Mouse (Mus musculus) Patski (cell line): ENCODE measurements at regions not wholly inside any gene's neighbourhood (a gene's known extent, or its start where the extent isn't known, plus 50 kb on each side); places are given as distances from the start of the nearest gene placed in this dataset.

Source experiments
- ATAC-seq: fragments of 100-300 bp; one replicate; pipeline ENCODE4 v1.8.0; 2021
- CTCF ChIA-PET: fragments of 350-600 bp; sonication (Branson Sonifier 250); formaldehyde crosslinking; loops from one replicate; lab custom pipeline; 2022; ENCODE audit warnings: inconsistent platforms; lab: Charles Lee
- POLR2A ChIA-PET: fragments of 350-600 bp; sonication (Branson Sonifier 250); formaldehyde crosslinking; loops from one replicate; lab custom pipeline; 2022; ENCODE audit warnings: antibody characterized with exemption, inconsistent platforms; lab: Charles Lee
- DNase-seq: peaks from one replicate; pipeline ENCODE4 v3.0.0-alpha.2; 2011; ENCODE audit warnings: low read depth, low spot score
- H3K27me3 ChIP-seq: fragments of 371-371 bp; one replicate; pipeline ENCODE4 v1.5.1; 2021
- CTCF ChIP-seq: fragments of 100-300 bp; IDR thresholded peaks from one replicate; pipeline ENCODE4 v1.5.1; 2021
- in situ Hi-C: fragments of 300-500 bp; cut with MboI; formaldehyde crosslinking; loops from 3 replicates; pipeline ENCODE4 v1.11.1; 2018; ENCODE audit warnings: low pct_unique_long_range_greater_than_20kb, mixed read lengths

GRCm38 (mm10) chr3:50887002-50887401 is 337.2 kb upstream of the Noct start:
- DNase-seq = no peak
- ChIA-PET CTCF (interaction anchor here (1.0 kb wide), 1 partner anchor 15 kb away, joined by 3 read pairs; no protein-coding TSS in a partner anchor), POLR2A (no interaction called here)
- H3K27me3 ChIP-seq = peaks cover 7% of the 10 kb centered on the region
- in situ Hi-C loops = no loop called here
- no peak for ATAC-seq
- no peak for TF ChIP-seq CTCF

GRCm38 (mm10) chr3:50888571-50889210 is 335.6 kb upstream of the Noct start:
- TF ChIP-seq CTCF = no peak
- ATAC-seq = no peak
- POLR2A ChIA-PET = no interaction called here
- in situ Hi-C loops = no loop called here
- no peaks in the 10 kb centered on the region for H3K27me3 ChIP-seq
- CTCF ChIA-PET = interaction anchor here (1.3 kb wide), 1 partner anchor 12 kb away, joined by 4 read pairs; no protein-coding TSS in a partner anchor
- DNase-seq = no peak

- H3K27me3 ChIP-seq = no peaks in the 10 kb centered on the region
- in situ Hi-C loops = no loop called here
- no peak for TF ChIP-seq CTCF
- POLR2A ChIA-PET = no interaction called here
- ATAC-seq (no peak), DNase-seq (no peak)
- CTCF ChIA-PET = no interaction called here
These were observed 333.7 kb upstream of the Noct start for GRCm38 (mm10) chr3:50890537-50890936.

DNA sequence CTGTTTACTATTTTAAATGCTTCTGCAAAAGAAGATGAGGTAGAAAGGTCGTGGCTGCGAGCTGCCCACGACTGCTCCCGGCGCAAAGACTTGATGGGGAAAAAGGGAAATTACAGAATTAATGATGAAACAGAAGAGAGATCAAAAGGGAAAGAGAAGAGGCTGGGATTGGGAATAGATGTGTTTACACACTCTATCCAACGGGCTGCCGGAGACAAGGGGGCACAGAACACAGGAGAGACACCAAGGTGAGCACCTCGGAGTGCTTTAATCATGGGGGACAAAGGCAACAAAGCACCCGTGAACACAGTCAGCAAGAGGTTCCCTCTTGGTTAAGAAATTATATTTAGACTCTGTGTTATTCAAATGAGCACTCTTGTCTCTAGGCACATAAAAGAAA is 326.1 kb upstream of the Noct start:
- ChIA-PET POLR2A (no interaction called here), CTCF (no interaction called here)
- DNase-seq = no peak
- in situ Hi-C loops = no loop called here
- ATAC-seq = no peak
- no peak for TF ChIP-seq CTCF
- no peaks in the 10 kb centered on the region for H3K27me3 ChIP-seq

- in situ Hi-C loops = loop anchor here (10.0 kb wide), 1 partner anchor 515 kb away; no protein-coding TSS in a partner anchor
- DNase-seq (no peak), ATAC-seq (no peak)
- H3K27me3 ChIP-seq = no peaks in the 10 kb centered on the region
- CTCF ChIA-PET = no interaction called here
- POLR2A ChIA-PET = no interaction called here
- no peak for TF ChIP-seq CTCF
These were observed 324.4 kb upstream of the Noct start for GRCm38 (mm10) chr3:50899830-50900350.

DNA sequence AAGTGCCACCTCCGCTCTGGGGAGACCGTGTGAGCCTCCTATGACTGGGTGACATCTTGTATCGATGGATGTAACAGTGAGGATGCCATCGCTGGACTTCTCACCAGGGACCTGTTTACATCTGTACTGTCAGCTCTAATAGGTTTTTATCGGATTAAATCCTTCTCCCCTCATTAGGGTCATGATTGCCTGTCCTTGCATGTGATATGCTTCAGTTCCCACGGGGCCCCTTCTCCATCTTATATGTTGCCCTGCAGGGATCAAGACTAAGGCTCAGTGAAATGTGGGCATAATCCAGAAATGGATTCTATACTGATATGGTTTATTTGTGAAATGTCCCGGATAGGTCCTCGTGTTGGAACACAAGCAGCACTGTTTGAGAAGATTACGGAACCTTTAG is 323.7 kb upstream of the Noct start:
- DNase-seq (no peak), ATAC-seq (no peak)
- in situ Hi-C loops = loop anchor here (10.0 kb wide), 1 partner anchor 516 kb away; no protein-coding TSS in a partner anchor
- POLR2A ChIA-PET = no interaction called here
- CTCF ChIA-PET = no interaction called here
- no peak for TF ChIP-seq CTCF
- H3K27me3 ChIP-seq = no peaks in the 10 kb centered on the region

GRCm38 (mm10) chr3:50901321-50901720 is 322.9 kb upstream of the Noct start:
- POLR2A ChIA-PET = no interaction called here
- CTCF ChIA-PET = interaction anchor here (0.6 to 0.8 kb wide), 2 partner anchors 269 to 1807 kb away, joined by 3 read pairs; no protein-coding TSS in a partner anchor
- H3K27me3 ChIP-seq = no peaks in the 10 kb centered on the region
- ATAC-seq (no peak), DNase-seq (no peak)
- in situ Hi-C loops = loop anchor here (10.0 kb wide), 1 partner anchor 517 kb away; no protein-coding TSS in a partner anchor
- no peak for TF ChIP-seq CTCF

DNA sequence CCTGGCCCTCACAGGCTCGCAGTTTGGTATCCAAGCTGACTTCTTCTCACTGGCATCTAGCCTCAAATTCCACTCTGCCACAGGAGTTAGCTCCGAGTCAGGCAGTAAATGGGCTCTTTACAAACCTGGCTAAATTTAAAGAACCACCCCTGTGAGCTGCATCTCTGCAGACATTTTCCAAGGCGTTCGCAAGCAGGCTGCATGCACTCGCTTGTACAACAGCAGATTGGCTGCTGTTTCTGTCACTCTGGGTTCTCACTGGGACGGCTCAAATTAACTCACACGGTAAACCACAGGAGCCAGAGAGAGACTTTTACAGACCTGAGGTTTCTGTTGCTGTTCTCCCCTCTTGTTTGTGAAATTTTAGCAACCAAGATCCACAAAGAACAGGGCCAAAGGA is 321.3 kb upstream of the Noct start:
- DNase-seq (no peak), ATAC-seq (no peak)
- no peak for TF ChIP-seq CTCF
- ChIA-PET CTCF (no interaction called here), POLR2A (no interaction called here)
- no peaks in the 10 kb centered on the region for H3K27me3 ChIP-seq
- in situ Hi-C loops = loop anchor here (10.0 kb wide), 1 partner anchor 518 kb away; no protein-coding TSS in a partner anchor

- ChIA-PET POLR2A (no interaction called here), CTCF (interaction anchor here (1.5 to 1.9 kb wide), 3 partner anchors 217 to 600 kb away, joined by 3 to 10 read pairs (median 4); no protein-coding TSS in a partner anchor)
- DNase-seq = no peak
- TF ChIP-seq CTCF = no peak
- in situ Hi-C loops = loop anchor here (5.0 to 10.0 kb wide), 4 partner anchors 213 to 1812 kb away; no protein-coding TSS in a partner anchor
- ATAC-seq = no peak
- H3K27me3 ChIP-seq = no peaks in the 10 kb centered on the region
These were observed 319.5 kb upstream of the Noct start for GRCm38 (mm10) chr3:50904716-50905116.

DNA sequence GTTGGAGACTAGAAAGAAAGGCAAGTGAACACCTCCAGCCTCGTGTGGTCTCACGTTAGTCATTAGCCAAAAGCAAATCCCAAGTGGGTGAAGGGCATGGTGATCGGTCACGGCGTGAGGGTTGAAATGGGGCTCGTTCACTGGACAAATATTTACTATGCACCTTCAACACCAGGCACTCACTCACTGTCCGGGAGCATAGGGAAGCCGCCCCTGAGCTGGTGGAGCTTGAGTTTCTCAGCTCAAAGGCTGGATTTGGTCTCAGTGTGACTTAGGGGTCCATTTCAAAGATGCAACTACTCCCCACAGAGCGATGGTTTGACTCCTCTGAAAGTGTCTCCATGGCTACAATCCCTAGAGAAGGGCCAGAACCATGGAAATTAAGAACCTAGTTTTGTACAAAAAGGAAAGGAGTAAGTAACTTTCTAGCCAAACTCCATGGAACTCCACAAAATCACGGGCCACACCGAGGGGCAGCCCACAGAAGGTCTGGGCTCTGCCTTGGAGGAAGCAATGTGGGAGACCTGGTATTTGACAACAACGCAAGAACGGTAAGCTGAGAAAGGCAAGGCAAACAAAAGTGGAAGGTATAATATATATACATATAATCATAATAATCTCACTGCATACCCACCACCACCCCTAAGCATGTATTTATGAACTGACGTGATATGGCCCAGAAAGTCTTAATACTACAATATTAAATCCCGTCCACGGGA is 318.8 kb upstream of the Noct start:
- no peak for TF ChIP-seq CTCF
- in situ Hi-C loops = loop anchor here (5.0 to 10.0 kb wide), 4 partner anchors 212 to 1813 kb away; no protein-coding TSS in a partner anchor
- CTCF ChIA-PET = interaction anchor here (1.2 to 1.9 kb wide), 8 partner anchors 12 to 605 kb away, joined by 3 to 12 read pairs (median 4); no protein-coding TSS in a partner anchor
- no peaks in the 10 kb centered on the region for H3K27me3 ChIP-seq
- no peak for DNase-seq
- ATAC-seq = peak; percentile 27
- POLR2A ChIA-PET = no interaction called here
